Mouse (Mus musculus): ENCODE results near the gene R3hdml. TPM values are rescaled to one million over a fixed set of nuclear protein-coding genes. Genes with fewer than 3 reads are reported as not detected.
A peak's percentile ranks its signal among the peaks of the same experiment; 100 is the strongest.

Gene R3hdml
- polyA plus RNA-seq, 1 experiment = 3.6 TPM

DNA sequence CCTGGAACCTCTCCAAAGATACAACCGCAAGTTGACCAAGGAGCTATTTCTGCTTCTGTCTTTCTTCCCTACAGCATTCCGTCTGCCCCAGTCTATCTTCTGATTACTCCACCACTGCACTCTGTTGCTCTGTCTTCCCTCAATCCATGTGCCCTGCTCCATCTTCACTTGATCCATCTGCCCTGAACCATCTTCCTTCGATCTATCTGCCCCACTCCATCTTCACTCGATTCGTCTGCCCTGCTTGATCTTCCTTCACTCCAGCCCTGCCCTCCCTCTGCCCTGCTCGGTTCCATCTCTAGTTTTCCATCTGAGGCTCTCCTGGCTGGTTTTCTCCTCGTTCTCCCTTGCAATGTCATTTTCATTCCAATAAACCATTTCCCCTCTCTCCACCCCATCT lies 11.1 kb downstream of the R3hdml start:
- no peak for DNase-seq
- 51% methylated on average over 7 of the region's 7 CpGs for WGBS
- no peaks in the 10 kb centered on the region for H3K4me1 ChIP-seq (ENCODE audit: control insufficient read depth, insufficient read depth, low read length)
- no peak overlapping the region for H3K4me3 ChIP-seq (ENCODE audit: insufficient read depth, low read depth, low read length)
- H3K27ac ChIP-seq (ENCODE audit: insufficient read depth, low read depth, low read length) = no peak overlapping the region
- TF ChIP-seq POLR2A (IDR thresholded peaks at IDR 0.05; ENCODE audit: low read depth, low read length) (no peak), CTCF (conservative IDR thresholded peaks at IDR 0.05; ENCODE audit: insufficient read depth, insufficient read length, low read depth, low read length) (no peak)
- no peaks in the 10 kb centered on the region for H3K36me3 ChIP-seq (ENCODE audit: control insufficient read depth, insufficient read depth, low read length)
- H3K27me3 ChIP-seq (replicated peaks; ENCODE audit: control insufficient read depth, insufficient read depth, low read length) = no peaks in the 10 kb centered on the region

DNA sequence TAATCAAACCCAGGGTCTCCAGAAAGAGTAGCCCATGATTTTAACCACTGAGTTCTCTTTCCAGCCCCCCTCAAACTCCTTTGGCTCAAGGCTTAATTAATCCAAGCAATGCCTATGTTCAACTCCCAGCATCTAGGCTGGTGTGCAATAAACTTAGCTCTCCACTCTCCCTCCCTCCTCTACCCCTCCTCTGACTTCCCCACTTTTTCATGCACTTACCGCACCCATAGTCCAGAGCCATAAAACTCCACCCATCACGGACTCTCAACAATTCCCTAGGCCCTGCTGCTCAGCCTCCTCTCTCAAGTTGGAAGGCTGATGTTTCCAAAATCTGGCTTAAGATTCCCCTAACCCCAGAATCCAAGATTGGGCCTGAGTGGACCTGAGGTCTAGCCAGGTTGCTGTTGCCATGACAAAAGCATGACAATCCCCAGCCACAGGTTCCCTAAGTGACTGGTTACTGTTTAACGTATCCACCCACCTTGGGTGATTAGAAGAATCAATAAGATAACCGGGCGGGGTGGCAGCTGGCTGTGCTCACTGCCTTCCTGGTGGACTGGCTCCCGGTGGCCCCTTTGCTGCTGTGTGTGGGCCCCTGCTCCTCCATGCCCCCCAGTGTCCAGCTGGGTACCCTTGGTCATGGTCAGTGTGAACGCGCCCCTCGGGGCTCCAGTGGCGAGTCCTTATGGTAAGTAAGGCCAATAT lies 14.3 kb downstream of the R3hdml start, which contains the start of gene Hnf4a:
Gene Hnf4a (plus strand): TSS at position 509 of the 705 bp plus-strand sequence.
- DNase-seq = no peak
- no peaks in the 10 kb centered on the region for H3K4me1 ChIP-seq (ENCODE audit: control insufficient read depth, insufficient read depth, low read length)
- no peak within 1 kb of the TSS for H3K27ac ChIP-seq (ENCODE audit: insufficient read depth, low read depth, low read length)
- no peaks in the 10 kb centered on the region for H3K27me3 ChIP-seq (replicated peaks; ENCODE audit: control insufficient read depth, insufficient read depth, low read length)
- H3K4me3 ChIP-seq (ENCODE audit: insufficient read depth, low read depth, low read length) = no peak within 1 kb of the TSS
- no peak for TF ChIP-seq POLR2A (IDR thresholded peaks at IDR 0.05; ENCODE audit: low read depth, low read length)
- WGBS = 71% methylated on average over 10 of the region's 10 CpGs
- no peaks in the 10 kb centered on the region for H3K36me3 ChIP-seq (ENCODE audit: control insufficient read depth, insufficient read depth, low read length)

DNA sequence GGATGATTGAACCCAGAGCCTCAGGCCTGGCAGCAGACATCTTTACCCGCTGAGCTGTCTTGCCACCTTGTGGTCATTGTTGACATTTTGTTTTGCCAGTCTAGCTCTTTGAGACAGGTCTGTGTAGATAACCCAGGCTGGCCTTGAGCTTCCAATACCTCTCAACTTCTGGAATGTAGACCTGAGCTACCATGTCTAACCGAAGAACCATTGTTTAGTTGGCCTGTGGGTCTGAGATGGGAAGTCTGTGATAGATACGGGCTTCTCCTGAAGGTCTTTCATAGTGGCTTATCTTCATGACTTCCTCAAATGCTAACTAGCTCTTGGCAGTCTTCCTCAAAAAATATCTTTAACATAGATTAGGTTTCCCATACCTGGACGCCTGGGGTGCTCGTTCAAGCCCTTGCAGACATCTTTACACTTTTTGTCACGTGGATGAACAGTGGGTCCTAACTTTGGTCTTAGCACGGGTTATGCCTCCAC lies 33.7 kb downstream of the R3hdml start:
- WGBS = 84% methylated on average over 7 of the region's 7 CpGs
- Histone ChIP-seq H3K27ac (ENCODE audit: insufficient read depth, low read depth, low read length) (no peak overlapping the region), H3K36me3 (ENCODE audit: control insufficient read depth, insufficient read depth, low read length) (no peaks in the 10 kb centered on the region), H3K27me3 (replicated peaks; ENCODE audit: control insufficient read depth, insufficient read depth, low read length) (no peaks in the 10 kb centered on the region), H3K4me3 (ENCODE audit: insufficient read depth, low read depth, low read length) (no peak overlapping the region), H3K4me1 (ENCODE audit: control insufficient read depth, insufficient read depth, low read length) (no peaks in the 10 kb centered on the region)
- no peak for DNase-seq
- TF ChIP-seq POLR2A (IDR thresholded peaks at IDR 0.05; ENCODE audit: low read depth, low read length) (no peak), CTCF (conservative IDR thresholded peaks at IDR 0.05; ENCODE audit: insufficient read depth, insufficient read length, low read depth, low read length) (0 out of 2 replicates have a peak, but pooled peaks have one; percentile 13)

DNA sequence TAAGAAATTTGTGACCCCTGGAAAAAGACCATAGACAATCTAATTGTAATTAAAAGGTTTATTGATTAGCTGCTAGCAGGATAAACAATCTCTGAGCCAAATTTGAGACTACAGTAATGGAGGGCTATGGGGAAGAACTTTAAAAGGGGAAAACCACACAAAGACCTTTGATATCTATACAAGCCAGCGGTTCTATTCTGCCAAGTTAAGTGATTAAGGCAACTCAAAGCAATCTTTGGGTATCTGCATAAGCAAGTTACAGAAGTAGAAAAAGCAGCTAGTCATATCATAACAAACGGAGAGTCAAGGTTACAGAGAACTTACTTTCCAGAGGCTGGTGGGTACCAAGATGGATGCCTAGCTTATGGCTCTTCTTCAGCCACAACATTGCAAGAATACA lies 35.4 kb downstream of the R3hdml start:
- no peak overlapping the region for H3K4me3 ChIP-seq (ENCODE audit: insufficient read depth, low read depth, low read length)
- H3K36me3 ChIP-seq (ENCODE audit: control insufficient read depth, insufficient read depth, low read length) = no peaks in the 10 kb centered on the region
- H3K27me3 ChIP-seq (replicated peaks; ENCODE audit: control insufficient read depth, insufficient read depth, low read length) = no peaks in the 10 kb centered on the region
- no peaks in the 10 kb centered on the region for H3K4me1 ChIP-seq (ENCODE audit: control insufficient read depth, insufficient read depth, low read length)
- DNase-seq = no peak
- WGBS = 76% methylated on average over 2 of the region's 2 CpGs
- TF ChIP-seq POLR2A (IDR thresholded peaks at IDR 0.05; ENCODE audit: low read depth, low read length) = no peak
- no peak for TF ChIP-seq CTCF (conservative IDR thresholded peaks at IDR 0.05; ENCODE audit: insufficient read depth, insufficient read length, low read depth, low read length)
- no peak overlapping the region for H3K27ac ChIP-seq (ENCODE audit: insufficient read depth, low read depth, low read length)

DNA sequence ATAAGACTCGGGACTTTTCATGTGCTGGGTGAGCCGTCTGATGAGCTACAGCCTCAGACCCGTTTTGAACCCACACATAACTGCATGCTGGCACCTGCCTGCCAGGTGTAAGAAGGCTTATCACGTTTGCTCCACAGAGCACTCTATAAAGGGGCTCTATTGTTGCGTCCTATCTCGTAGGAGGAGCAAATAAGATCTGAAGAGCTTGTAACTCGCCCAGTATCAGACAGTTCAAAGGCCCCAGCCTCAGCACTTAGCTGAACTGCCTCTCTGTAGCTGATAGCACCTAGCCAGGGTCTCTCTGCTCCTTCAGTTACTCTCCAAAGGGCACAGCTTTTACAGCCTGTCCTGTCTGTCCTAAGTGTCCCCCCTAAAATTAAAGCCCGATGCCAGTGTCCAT lies 38.3 kb downstream of the R3hdml start:
- DNase-seq = no peak
- TF ChIP-seq POLR2A (IDR thresholded peaks at IDR 0.05; ENCODE audit: low read depth, low read length) (no peak), CTCF (conservative IDR thresholded peaks at IDR 0.05; ENCODE audit: insufficient read depth, insufficient read length, low read depth, low read length) (no peak)
- Histone ChIP-seq H3K27me3 (replicated peaks; ENCODE audit: control insufficient read depth, insufficient read depth, low read length) (no peaks in the 10 kb centered on the region), H3K27ac (ENCODE audit: insufficient read depth, low read depth, low read length) (no peak overlapping the region), H3K36me3 (ENCODE audit: control insufficient read depth, insufficient read depth, low read length) (no peaks in the 10 kb centered on the region), H3K4me3 (ENCODE audit: insufficient read depth, low read depth, low read length) (no peak overlapping the region), H3K4me1 (ENCODE audit: control insufficient read depth, insufficient read depth, low read length) (no peaks in the 10 kb centered on the region; the same call in 1 of the 2 replicates)
- 44% methylated on average over 8 of the region's 8 CpGs for WGBS

DNA sequence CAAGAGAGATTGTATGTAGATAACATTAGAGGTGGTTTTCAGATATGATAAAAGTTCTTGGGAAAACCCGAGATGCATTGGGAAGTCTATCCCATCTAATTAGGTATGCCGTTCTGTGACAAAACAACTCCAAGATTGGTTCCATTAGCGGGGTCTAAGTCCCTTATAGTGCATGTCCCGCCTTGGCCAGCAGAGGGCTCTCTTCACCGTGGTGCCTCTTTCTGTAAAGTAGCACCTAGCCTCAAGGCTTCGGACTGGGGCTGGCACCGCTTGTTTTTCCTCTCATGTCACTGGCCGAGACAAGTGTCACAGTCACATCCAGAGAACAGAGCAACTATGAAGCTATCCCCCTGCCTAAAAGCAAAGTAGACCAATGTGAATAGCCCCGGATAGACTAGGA lies 39.8 kb downstream of the R3hdml start:
- peak; percentile 83 for DNase-seq
- TF ChIP-seq POLR2A (IDR thresholded peaks at IDR 0.05; ENCODE audit: low read depth, low read length) = no peak
- TF ChIP-seq CTCF (conservative IDR thresholded peaks at IDR 0.05; ENCODE audit: insufficient read depth, insufficient read length, low read depth, low read length) = peak; percentile 89
- Histone ChIP-seq H3K36me3 (ENCODE audit: control insufficient read depth, insufficient read depth, low read length) (no peaks in the 10 kb centered on the region), H3K4me1 (ENCODE audit: control insufficient read depth, insufficient read depth, low read length) (no peaks in the 10 kb centered on the region; the same call in 1 of the 2 replicates), H3K27me3 (replicated peaks; ENCODE audit: control insufficient read depth, insufficient read depth, low read length) (no peaks in the 10 kb centered on the region), H3K27ac (ENCODE audit: insufficient read depth, low read depth, low read length) (no peak overlapping the region), H3K4me3 (ENCODE audit: insufficient read depth, low read depth, low read length) (no peak overlapping the region)
- WGBS = 7% methylated on average over 9 of the region's 9 CpGs

DNA sequence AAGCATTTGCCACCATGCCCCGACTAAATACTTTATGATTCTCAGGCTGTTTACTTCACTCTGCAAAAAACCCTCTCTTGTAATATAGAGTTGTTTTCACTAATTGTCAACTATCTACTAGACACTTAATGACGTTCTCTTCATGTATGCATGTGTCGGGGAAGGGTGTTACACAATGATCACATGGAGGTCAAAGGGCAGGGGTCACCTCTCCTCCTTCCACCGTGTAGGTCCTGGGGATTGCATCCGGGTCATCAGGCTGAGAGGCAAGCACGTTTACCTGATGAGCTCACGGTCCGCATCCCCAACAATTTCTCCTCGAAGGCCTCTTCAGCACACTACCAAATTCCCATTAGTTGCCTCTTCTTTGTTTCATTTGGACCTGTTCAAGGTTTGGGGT lies 41.1 kb downstream of the R3hdml start:
- no peaks in the 10 kb centered on the region for H3K36me3 ChIP-seq (ENCODE audit: control insufficient read depth, insufficient read depth, low read length)
- no peak overlapping the region for H3K4me3 ChIP-seq (ENCODE audit: insufficient read depth, low read depth, low read length)
- no peak overlapping the region for H3K27ac ChIP-seq (ENCODE audit: insufficient read depth, low read depth, low read length)
- WGBS = 65% methylated on average over 9 of the region's 9 CpGs
- H3K27me3 ChIP-seq (replicated peaks; ENCODE audit: control insufficient read depth, insufficient read depth, low read length) = no peaks in the 10 kb centered on the region
- DNase-seq = peak; percentile 50
- TF ChIP-seq POLR2A (IDR thresholded peaks at IDR 0.05; ENCODE audit: low read depth, low read length) (no peak), CTCF (conservative IDR thresholded peaks at IDR 0.05; ENCODE audit: insufficient read depth, insufficient read length, low read depth, low read length) (no peak)
- no peaks in the 10 kb centered on the region; the same call in 1 of the 2 replicates for H3K4me1 ChIP-seq (ENCODE audit: control insufficient read depth, insufficient read depth, low read length)

Data from kidney, adult 2 months (tissue).